Mouse (Mus musculus) MEL (cell line): ENCODE measurements around the gene AI854703. TPM values are rescaled to one million over a fixed set of nuclear protein-coding genes. Genes with fewer than 3 reads are reported as not detected.

Experiments
- DNase-seq: peaks from one replicate; pipeline ENCODE4 v3.0.0; 2011; ENCODE audit warnings: low read depth, low spot score
- H3K27ac ChIP-seq: 2 replicates; pipeline ENCODE4 v1.5.1; 2012; ENCODE audit warnings: low read depth, mild to moderate bottlenecking, control low read depth, low read length, moderate library complexity; ENCODE audit not compliant: control insufficient read depth
- H3K27me3 ChIP-seq, 2 experiments: fragments of 150-350 bp in 1 of 2; sonication (generic) in 1 of 2; 2 replicates each; pipeline ENCODE4 v1.6.1; 2012; ENCODE audit warnings: low read length in 2 of 2, mild to moderate bottlenecking in 2 of 2, improper control_type of control experiment in 1 of 2, moderate library complexity in 1 of 2; ENCODE audit not compliant: insufficient read depth in 2 of 2, control insufficient read depth in 1 of 2
- H3K36me3 ChIP-seq, 2 experiments: 2 replicates each; pipeline ENCODE4 v1.6.1; 2012 to 2014; ENCODE audit warnings: low read length in 2 of 2, improper control_type of control experiment in 1 of 2, inconsistent platforms in 1 of 2, mild to moderate bottlenecking in 1 of 2; ENCODE audit not compliant: insufficient read depth in 2 of 2, control insufficient read depth in 1 of 2
- H3K4me1 ChIP-seq, 2 experiments: fragments of 150-350 bp in 1 of 2; sonication (generic) in 1 of 2; 2 replicates each; pipeline ENCODE4 v1.6.1; 2012; ENCODE audit warnings: low read length in 2 of 2, improper control_type of control experiment in 1 of 2, mild to moderate bottlenecking in 1 of 2; ENCODE audit not compliant: insufficient read depth in 2 of 2, control insufficient read depth in 1 of 2
- H3K4me3 ChIP-seq, 2 experiments: fragments of 150-350 bp in 1 of 2; sonication (generic) in 1 of 2; 2 replicates each; pipeline ENCODE4 v1.5.1; 2012; ENCODE audit warnings: low read depth in 2 of 2, low read length in 2 of 2, mild to moderate bottlenecking in 2 of 2, moderate library complexity in 2 of 2, control low read depth in 1 of 2, improper control_type of control experiment in 1 of 2; ENCODE audit not compliant: control insufficient read depth in 1 of 2, insufficient read depth in 1 of 2
- H3K79me2 ChIP-seq: 2 replicates; pipeline ENCODE4 v1.6.1; 2012; ENCODE audit warnings: mild to moderate bottlenecking, low read length, moderate library complexity; ENCODE audit not compliant: control insufficient read depth, poor library complexity, insufficient read depth
- H3K9ac ChIP-seq: 2 replicates; pipeline ENCODE4 v1.6.1; 2012; ENCODE audit warnings: low read depth, mild to moderate bottlenecking, control low read depth, low read length, moderate library complexity; ENCODE audit not compliant: control insufficient read depth, poor library complexity, severe bottlenecking
- H3K9me3 ChIP-seq: fragments of 150-350 bp; sonication (generic); replicated peaks from 2 replicates; pipeline ENCODE4 v1.6.1; 2012; ENCODE audit warnings: mild to moderate bottlenecking, low read length, improper control_type of control experiment, moderate library complexity; ENCODE audit not compliant: insufficient read depth
- E2F4 ChIP-seq: IDR thresholded peaks from 2 replicates; pipeline ENCODE4 v1.6.1; 2011; ENCODE audit warnings: low read depth, low read length, improper control_type of control experiment, borderline replicate concordance
- EP300 ChIP-seq, 2 experiments: IDR thresholded peaks; 2 replicates each; pipeline ENCODE4 v1.6.1; 2011; ENCODE audit warnings: improper control_type of control experiment in 2 of 2, low read length in 2 of 2, low read depth in 1 of 2, mild to moderate bottlenecking in 1 of 2
- JUND ChIP-seq: IDR thresholded peaks from 2 replicates; pipeline ENCODE4 v1.6.1; 2011; ENCODE audit warnings: low read depth, mild to moderate bottlenecking, improper control_type of control experiment, low read length
- KAT2A ChIP-seq: conservative IDR thresholded peaks from 2 replicates; pipeline ENCODE4 v1.6.1; 2012; ENCODE audit warnings: low read depth, low read length, improper control_type of control experiment, inconsistent platforms
- MAFK ChIP-seq: IDR thresholded peaks from 2 replicates; pipeline ENCODE4 v1.6.1; 2011; ENCODE audit warnings: low read depth, mild to moderate bottlenecking, low read length, improper control_type of control experiment, borderline replicate concordance
- MAX ChIP-seq: IDR thresholded peaks from 2 replicates; pipeline ENCODE4 v1.6.1; 2011; ENCODE audit warnings: low read length, improper control_type of control experiment
- MEF2A ChIP-seq: IDR thresholded peaks from 2 replicates; pipeline ENCODE4 v1.6.1; 2014; ENCODE audit warnings: low read depth, mild to moderate bottlenecking, inconsistent platforms, low read length, improper control_type of control experiment; ENCODE audit not compliant: poor library complexity, insufficient replicate concordance, severe bottlenecking; ENCODE audit errors: extremely low read depth
- POLR2A ChIP-seq, 2 experiments: IDR thresholded peaks; 2 replicates each; pipeline ENCODE4 v1.6.1; 2011 to 2012; ENCODE audit warnings: low read length in 2 of 2, mild to moderate bottlenecking in 2 of 2, control low read depth in 1 of 2, improper control_type of control experiment in 1 of 2, low read depth in 1 of 2, moderate library complexity in 1 of 2; ENCODE audit not compliant: control insufficient read depth in 1 of 2, insufficient read depth in 1 of 2, poor library complexity in 1 of 2
- RAD21 ChIP-seq: IDR thresholded peaks from 2 replicates; pipeline ENCODE4 v1.6.1; 2011; ENCODE audit warnings: mild to moderate bottlenecking, low read depth, low read length, improper control_type of control experiment
- SIN3A ChIP-seq: IDR thresholded peaks from 2 replicates; pipeline ENCODE4 v1.6.1; 2012; ENCODE audit warnings: low read length, improper control_type of control experiment, inconsistent platforms
- TAL1 ChIP-seq: IDR thresholded peaks from 2 replicates; pipeline ENCODE4 v1.6.1; 2012; ENCODE audit warnings: mild to moderate bottlenecking, inconsistent platforms, low read length, moderate library complexity, mixed read lengths
- USF1 ChIP-seq: IDR thresholded peaks from 2 replicates; pipeline ENCODE4 v1.6.1; 2014; ENCODE audit warnings: low read depth, mild to moderate bottlenecking, inconsistent platforms, low read length, improper control_type of control experiment, moderate library complexity
- ZC3H11A ChIP-seq: IDR thresholded peaks from 2 replicates; pipeline ENCODE4 v1.6.1; 2012; ENCODE audit warnings: low read depth, mild to moderate bottlenecking, inconsistent platforms, low read length, improper control_type of control experiment
- ZMIZ1 ChIP-seq: IDR thresholded peaks from 2 replicates; pipeline ENCODE4 v1.6.1; 2012; ENCODE audit warnings: low read depth, mild to moderate bottlenecking, inconsistent platforms, low read length, improper control_type of control experiment, moderate library complexity
- ZNF384 ChIP-seq: IDR thresholded peaks from 2 replicates; pipeline ENCODE4 v1.6.1; 2012; ENCODE audit warnings: low read depth, mild to moderate bottlenecking, inconsistent platforms, low read length, improper control_type of control experiment
- polyA plus RNA-seq, 2 experiments: library from polyadenylated mRNA; stranded (reverse) in 1 of 2; unstranded in 1 of 2; fragments of >175 nt in 1 of 2; fragments of >200 nt in 1 of 2; gene quantifications; 2 replicates each; pipeline versions ENCODE4 v1.2.1 to v1.2.4; 2012; ENCODE audit warnings: low replicate concordance in 2 of 2, low read depth in 1 of 2; ENCODE audit not compliant: insufficient read length in 2 of 2, insufficient read depth in 1 of 2, missing spikeins in 1 of 2
- total RNA-seq: library from RNA; depleted of rRNA; stranded (reverse); fragments of 300-350 nt; gene quantifications from 2 replicates; pipeline ENCODE4 v1.2.3, GENCODE M21; 2012

AI854703 gene
- total and polyA plus RNA-seq, 3 experiments: not detected

DNA sequence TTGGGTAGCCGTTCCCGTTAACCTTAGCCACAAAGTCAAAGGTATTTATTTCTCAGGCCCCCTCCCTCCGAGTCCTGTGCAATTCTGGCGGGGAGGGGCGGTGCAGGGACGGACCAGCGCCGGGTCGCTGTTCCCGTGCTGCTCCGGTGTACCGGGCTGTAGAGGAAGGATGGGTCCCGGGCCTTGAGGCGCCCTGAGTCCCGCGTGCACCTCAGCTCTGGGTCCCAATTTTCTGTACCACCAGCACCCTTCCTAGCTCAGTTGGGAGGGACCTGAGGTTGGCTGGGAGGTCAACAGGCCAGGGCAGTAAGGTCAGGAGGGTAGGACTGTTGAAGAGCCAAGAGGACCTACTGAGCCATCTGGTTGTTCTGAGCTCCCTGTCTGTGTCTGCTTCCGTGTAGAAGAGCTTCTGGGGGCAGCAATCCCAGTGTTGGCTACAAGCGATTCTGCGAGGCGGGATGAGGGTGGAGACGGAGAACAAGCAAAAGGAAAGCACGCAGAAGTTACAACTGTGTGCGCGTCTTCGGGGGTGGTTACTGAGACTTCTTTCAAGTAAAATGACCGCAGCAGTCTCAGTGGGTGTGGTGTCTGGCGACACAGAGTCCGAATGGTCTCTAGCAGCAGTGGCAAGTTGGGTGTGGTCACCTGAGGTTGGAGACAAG, 24.4 kb upstream of the AI854703 start:
- Histone ChIP-seq H3K9me3 (no peaks in the 10 kb centered on the region), H3K4me3 (no peak overlapping the region), H3K27ac (no peak overlapping the region), H3K79me2 (no peaks in the 10 kb centered on the region), H3K4me1 (no peaks in the 10 kb centered on the region), H3K9ac (no peak overlapping the region), H3K27me3 (no peaks in the 10 kb centered on the region), H3K36me3 (no peaks in the 10 kb centered on the region)
- TF ChIP-seq JUND (no peak), TAL1 (no peak)
- DNase-seq: no peak

DNA sequence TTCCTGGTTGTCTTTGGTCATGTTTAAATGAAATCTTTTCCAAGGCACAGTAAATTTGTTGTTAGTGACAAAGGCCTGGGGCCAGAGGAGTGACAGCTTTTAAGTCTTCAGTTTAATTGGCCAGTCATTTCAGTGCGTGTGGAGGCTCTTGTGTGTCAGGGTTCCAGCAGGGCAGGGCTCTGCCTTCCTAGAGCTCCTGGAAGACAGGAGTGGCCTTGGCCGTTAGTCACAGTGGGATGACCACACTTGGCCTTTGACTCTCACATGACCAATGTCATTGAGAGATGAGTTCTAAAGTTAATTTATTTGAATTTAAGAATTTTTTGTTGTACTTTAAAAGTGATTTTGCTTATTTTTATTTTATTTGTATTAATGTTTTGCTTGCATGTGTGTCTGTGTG, 18.4 kb upstream of the AI854703 start:
- no peak overlapping the region for H3K4me3 ChIP-seq
- no peak for DNase-seq
- TF ChIP-seq SIN3A: no peak
- no peak for TF ChIP-seq RAD21
- TF ChIP-seq ZNF384: no peak
- TF ChIP-seq E2F4: no peak
- no peaks in the 10 kb centered on the region for H3K27me3 ChIP-seq
- no peaks in the 10 kb centered on the region for H3K9me3 ChIP-seq
- no peak overlapping the region for H3K9ac ChIP-seq
- no peak overlapping the region for H3K27ac ChIP-seq
- no peaks in the 10 kb centered on the region for H3K4me1 ChIP-seq
- H3K36me3 ChIP-seq: no peaks in the 10 kb centered on the region
- H3K79me2 ChIP-seq: no peaks in the 10 kb centered on the region

DNA sequence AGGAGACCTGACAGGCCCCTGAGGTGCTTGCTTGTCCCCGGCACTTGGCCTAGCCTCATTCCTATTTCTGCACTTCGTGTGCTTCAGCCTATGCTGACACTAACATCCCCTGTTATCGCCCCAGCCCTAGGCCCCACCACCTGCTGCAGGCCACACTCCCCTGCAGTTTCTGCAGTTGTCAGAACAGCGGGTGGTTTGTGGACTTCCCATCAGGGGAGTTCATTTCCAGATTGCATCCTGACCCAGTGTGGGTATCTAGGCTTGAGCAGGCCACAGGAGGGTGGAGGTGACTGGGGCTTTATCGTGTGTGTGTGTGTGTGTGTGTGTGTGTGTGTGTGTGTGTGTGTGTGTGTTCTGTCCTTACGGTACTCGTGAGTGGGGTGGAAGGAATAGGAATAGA, 17.1 kb upstream of the AI854703 start:
- no peaks in the 10 kb centered on the region for H3K9me3 ChIP-seq
- no peaks in the 10 kb centered on the region for H3K36me3 ChIP-seq

DNA sequence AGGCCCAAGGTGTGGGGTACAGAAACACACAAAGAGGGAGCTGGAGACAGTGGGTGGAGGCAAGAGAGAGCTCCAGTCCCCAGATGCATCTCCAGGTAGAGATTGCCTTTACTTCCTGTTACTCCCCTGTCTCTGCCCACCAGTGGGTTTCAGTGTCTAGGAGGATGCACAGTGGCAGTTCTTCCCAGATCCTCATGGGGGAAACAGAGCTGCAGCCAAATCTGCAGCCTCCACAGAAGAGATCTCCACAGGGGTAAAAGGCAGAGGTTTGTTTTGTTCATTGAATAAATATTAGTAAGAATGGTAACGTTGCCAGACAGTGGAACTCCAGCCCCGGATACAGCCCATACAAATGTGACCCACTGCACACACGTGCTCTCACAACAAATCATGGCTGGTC, 15.9 kb upstream of the AI854703 start:
- Histone ChIP-seq H3K4me3 (no peak overlapping the region), H3K4me1 (no peaks in the 10 kb centered on the region)
- no peak for TF ChIP-seq ZMIZ1
- TF ChIP-seq USF1: no peak
- TF ChIP-seq EP300 (IDR thresholded peaks at IDR 0.05; ENCODE audit: low read depth in 1 of 2, low read length in 2 of 2): no peak
- no peak for TF ChIP-seq POLR2A (IDR thresholded peaks at IDR 0.05; ENCODE audit: control insufficient read depth in 1 of 2, insufficient read depth in 1 of 2, low read depth in 1 of 2, low read length in 2 of 2, poor library complexity in 1 of 2)
- TF ChIP-seq TAL1: no peak
- TF ChIP-seq MAFK: no peak
- no peak for TF ChIP-seq SIN3A
- TF ChIP-seq, all 39 proteins: peak for 0
- Histone ChIP-seq H3K9ac (no peak overlapping the region), H3K27me3 (no peaks in the 10 kb centered on the region), H3K27ac (no peak overlapping the region), H3K9me3 (no peaks in the 10 kb centered on the region), H3K36me3 (no peaks in the 10 kb centered on the region), H3K79me2 (no peaks in the 10 kb centered on the region)
- DNase-seq: no peak

More for the DNA sequence above, 17.1 kb upstream of the AI854703 start:
- Histone ChIP-seq H3K9ac (no peak overlapping the region), H3K27me3 (no peaks in the 10 kb centered on the region), H3K79me2 (no peaks in the 10 kb centered on the region), H3K4me3 (no peak overlapping the region), H3K4me1 (no peaks in the 10 kb centered on the region), H3K27ac (no peak overlapping the region)
- TF ChIP-seq ZMIZ1: no peak
- TF ChIP-seq KAT2A: no peak
- TF ChIP-seq ZC3H11A: no peak
- TF ChIP-seq MAX: no peak
- no peak for TF ChIP-seq TAL1
- no peak for TF ChIP-seq MEF2A
- no peak for DNase-seq
